Mouse (Mus musculus) adrenal gland (tissue): ENCODE results near the gene Grm4.

ENCODE experiments used
- intact Hi-C: fragments of 180-260 bp; cut with DNase I; formaldehyde crosslinking; loops from one replicate; pipeline ENCODE4 v1.15.1; 2025

Gene Grm4

DNA sequence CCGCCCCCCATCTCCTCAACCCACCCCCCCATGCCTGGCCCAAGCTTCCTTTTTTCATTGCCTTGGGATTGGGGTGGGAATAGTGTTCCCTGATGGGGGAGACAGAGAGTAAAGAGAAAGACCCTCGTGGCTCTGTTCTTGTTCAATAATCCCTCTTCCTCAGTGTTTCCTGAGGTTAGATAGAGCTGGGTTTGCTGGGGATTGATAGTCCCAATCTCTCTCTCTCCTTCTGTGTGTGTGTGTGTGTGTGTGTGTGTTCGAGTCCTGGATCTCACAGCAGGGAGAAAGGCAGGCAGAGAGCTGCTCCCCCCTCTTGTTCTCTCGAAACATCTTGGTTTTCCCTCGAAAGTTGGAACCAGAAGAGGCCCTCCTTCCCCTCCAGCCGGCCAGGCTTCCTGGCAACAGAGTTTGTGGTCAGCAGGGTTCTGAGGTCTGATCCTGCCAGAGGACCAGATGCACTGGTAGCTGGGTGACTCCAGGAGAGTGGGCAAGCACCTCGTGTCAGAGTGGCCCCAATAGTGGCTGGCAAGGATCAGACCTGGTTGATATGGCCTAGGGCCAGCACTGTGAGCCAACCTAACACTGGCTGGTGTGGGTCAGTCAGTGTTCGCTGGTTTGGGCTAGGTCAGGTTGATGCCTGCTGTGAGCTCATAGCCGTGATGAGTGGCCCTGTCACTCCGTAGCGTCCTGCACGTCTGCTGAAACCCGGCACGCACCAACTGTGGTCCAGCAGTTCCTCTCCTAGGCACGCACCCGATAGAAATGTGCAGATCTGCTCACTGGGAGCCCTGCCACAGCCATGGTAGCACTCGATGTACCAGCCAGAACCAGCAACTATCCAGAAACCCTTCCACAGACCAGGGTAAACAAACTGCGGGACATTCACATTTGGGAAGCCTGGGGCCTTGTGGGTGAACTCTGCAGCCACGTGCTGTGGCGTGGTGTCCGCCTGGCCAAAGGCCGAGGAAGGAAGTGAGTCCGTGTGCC, 31.3 kb upstream of the Grm4 start:
- intact Hi-C loops, result loop anchor here (5.0 kb wide), 1 partner anchor 80 kb away; no protein-coding TSS in a partner anchor

DNA sequence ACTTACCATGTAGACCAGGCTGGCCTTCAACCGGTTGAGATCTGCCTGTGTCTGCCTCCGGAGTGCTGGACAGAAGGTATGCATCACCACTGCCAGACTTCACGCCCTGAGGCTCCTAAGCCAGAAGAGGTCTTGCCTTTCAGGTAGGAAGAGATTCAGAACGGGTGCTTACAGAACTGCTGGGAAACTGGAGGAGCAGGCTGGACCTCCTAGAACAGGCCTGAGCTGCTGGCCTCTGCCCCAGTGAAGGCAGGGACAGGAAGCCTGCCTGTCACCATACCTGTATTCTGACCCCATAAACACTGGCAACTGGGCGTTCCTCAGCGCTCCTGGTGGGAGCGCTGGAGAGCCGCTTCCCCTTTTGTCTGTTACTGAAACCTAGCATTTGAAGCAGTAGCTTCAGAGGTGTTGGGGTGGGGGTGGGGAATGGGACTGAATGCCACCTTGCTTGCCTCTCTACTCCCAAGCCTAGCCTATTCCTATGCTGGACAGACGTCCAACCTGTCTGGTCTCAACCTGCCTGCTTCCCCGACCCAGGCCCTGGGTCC, 30.3 kb upstream of the Grm4 start:
- intact Hi-C loops, result loop anchor here (5.0 kb wide), 1 partner anchor 81 kb away; no protein-coding TSS in a partner anchor

DNA sequence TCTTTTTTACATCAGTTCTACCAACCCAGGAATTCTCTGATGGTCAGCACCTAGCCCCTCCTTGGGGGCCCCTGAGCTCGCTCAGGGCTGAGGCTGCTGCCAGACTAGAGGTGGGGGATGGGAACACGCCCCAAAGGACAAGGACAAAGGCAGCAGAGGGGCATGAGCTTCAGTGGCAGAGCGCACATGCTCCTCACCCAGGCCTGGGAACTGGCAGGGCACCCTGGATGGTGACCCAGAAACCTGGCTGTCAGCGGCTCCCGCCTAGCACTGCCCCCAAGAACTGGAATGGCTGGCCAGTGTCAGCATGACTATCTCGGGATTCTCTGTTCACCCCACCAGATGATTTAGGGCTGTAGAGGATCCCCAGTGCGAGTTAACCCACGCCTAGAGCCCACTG, 28.0 kb upstream of the Grm4 start:
- intact Hi-C loops, result no loop called here

DNA sequence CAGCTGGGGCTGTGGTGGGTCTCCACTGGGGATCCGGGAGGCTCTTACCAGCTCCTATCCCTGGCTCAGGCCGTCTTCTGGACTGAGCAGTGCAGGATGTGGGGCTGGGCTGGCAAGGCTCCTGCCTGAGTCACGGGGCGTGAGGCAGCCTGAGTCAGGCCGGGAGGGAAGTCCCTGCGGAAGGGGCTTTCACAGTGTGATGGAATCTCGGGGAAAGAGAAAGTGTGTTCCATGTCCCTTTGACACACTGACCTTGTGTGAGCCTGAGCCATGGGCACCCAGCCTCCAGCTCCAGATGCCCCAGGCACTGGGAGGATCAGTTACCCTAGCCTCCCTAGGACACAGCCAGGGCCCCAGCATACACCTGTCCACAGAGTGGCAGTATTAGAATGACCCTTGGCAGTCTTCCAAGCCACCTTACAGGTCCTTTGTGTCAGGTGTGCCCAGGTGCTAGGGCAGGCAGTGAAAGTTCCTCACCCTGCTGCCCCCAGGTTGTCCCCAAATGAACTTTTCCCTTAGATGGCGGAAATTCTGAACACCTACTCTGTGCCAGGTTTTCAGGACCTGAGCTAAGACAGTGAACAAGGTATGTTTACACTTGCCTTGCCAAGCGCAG, 26.2 kb upstream of the Grm4 start:
- intact Hi-C loops, result no loop called here

DNA sequence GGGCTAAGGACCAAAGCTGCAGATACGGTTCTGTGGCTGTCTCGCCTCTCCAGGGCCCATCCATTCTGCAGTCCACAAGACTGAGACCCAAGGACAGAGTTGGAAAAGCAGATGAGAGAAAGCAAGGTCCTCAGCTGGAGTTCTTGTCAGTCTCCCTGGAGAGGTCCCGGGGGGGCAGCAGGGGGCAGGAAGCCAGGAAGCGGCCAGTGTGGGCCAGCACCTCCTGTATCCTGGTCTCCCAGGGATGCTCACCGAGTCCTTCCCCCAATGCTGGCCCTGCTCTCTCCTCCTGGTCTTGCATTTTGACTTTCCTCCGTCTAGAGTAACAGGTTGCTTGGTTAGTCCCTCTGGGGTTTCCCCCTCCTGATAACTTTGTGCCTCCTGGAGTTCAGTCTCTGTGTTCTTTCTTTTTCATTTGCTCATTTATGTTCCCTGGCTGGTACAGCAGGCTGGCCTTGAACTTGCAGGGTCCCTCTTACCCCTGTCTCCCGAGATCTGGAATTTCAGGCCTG, 25.4 kb upstream of the Grm4 start:
- intact Hi-C loops, result no loop called here

DNA sequence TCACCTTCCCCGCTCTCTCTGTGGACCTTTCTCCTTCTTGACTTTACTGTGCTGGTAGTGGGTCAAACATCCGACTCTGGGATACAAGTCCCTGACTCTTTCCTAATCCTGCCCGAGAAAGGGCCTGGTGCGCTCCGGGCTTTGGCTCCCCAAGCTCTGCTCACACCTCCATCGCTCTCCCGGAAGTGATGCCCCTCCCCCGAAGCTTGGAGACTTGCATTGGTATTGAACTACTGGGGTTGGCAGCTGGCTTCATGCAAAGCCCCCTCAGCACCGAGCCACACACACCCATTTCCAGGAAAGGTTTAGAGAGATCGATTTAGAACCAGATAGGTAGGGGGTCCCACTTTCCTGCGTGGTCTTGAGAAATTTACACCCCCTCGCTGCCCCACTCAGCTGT, 24.8 kb upstream of the Grm4 start:
- intact Hi-C loops, result no loop called here

DNA sequence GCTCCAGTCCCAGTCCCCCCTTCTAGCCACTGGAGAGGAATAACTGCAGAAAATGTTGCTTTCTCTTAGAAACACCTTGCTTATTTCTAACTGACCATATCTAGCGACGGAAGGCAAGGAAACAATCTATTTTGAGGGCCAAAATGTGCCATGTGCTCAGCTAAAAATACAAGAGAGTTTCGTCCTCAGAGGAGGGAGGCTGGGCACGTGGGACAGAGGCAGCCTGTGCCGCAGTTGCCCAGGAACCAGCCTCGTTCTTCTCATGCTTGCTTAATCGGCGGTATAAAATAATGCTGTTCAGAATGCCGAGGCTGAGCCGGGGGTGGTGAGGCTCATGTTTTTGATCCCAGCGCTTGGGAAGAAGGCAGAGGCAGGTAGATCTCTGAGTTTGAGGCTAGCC, 23.3 kb upstream of the Grm4 start:
- intact Hi-C loops, result no loop called here

DNA sequence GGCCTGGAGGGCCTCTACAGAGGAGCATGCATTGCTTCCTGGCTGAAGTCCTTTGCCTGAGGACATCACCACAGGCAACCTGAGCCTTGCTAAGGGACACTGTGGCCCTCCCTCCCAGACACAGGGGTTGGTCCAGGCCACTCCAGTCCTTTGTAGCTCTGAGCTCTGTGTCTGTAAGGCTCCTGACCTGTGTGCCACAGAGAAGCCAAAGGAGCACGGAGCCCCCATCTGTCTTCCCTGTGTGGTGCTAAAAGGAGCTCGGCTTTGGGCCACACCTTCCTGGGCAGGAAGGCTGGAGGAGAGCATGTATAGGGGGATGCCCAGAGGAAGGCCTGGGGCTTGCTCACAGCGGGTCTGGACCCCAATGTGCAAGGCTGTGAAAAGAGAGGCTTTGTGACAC, 20.8 kb upstream of the Grm4 start:
- intact Hi-C loops, result no loop called here

DNA sequence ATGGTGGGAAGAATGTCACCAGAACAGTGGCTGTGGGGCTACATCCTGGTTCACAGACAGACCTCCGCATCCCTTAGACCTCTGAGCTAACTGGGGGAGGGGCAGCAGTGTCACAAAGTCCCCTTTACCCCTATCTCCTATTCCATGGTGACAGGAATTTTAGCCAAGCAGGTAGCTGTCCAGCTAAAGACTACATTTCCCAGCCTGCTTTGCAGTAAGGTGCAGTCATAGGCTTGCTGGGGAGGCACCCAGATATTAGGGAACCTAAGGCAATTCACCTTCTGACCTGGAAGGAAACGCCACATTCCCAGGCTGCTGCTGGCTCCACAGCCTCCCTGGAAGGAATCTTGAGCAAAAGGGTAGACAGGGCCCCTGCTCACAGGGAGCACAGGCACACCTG, 20.1 kb upstream of the Grm4 start:
- intact Hi-C loops, result no loop called here

DNA sequence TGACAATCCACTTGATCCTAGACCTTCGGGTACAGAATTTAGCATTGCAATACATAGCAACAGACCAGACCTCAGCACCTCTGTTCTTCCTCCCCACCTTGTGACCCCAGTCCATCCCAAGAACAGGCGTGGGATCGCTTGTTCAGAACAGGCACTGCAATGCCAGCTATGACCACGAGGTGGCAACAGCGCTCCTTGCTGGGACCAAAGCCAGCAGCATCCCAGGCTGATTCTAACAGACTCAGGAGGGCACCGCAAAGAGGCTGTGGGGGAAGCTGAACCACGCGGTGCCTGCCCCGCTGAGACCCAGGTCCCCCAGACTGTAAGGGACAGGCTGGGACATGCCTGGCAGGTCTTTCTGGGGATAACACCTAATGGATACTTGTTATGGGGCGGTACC, 13.5 kb upstream of the Grm4 start:
- intact Hi-C loops, result no loop called here

DNA sequence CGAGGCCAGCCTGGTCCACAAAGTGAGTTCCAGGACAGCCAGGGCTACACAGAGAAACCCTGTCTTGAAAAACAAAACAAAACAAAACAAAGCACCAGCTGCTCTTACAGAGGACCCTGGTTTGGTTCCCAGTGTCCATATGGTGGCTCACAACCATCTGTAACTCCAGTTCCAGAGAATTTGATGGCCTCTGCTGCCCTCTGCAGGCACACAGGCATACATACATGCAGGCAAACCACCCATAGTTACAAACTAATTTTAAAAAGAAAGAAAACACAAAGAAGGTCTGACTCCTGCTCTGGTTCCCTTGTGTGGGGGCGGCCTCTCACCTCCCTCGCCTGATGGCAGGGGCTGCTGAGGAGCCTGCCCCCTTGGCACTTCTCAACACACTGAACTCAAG, 12.2 kb upstream of the Grm4 start:
- intact Hi-C loops, result no loop called here

DNA sequence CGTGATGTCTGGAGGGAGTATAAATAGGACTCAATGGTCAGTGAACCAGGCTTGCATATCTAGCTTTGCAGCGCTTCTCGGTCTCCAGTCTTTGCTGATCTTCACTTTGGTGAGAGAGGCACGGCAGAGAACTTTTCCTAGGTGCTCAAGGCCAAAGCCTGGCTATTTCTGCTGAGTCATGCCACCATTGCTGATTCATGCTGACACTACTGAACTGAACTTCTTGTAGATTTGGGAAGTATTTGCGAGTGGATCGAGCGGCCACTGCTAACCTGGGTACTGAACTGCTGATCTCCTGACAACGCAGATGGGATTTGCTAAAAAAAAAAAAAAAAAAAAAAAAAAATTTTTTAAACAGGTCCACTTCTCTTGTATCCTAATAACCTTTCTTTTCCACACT, 10.9 kb upstream of the Grm4 start:
- intact Hi-C loops, result no loop called here

DNA sequence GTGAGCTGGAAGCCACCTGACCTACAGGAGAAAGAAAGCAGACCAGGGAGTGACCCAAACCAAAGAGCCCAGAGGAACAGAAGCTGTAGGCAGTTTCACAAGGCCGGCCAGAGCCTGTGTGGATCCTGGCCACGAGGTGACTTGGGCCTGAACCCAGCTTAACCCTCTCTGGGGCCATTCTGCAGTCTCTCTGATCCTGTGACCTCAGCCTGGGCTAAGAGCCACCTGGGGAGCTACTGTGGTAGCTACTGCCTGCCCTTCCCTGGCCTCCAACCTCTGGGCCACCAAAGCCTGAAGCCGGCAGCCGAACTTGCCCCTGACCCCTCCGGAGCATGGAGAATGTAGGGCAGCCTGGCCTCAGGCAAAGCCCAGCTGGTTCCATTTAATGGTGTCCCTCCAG, 7.6 kb upstream of the Grm4 start:
- intact Hi-C loops, result loop anchor here (10.0 kb wide), 1 partner anchor 494 kb away; no protein-coding TSS in a partner anchor

DNA sequence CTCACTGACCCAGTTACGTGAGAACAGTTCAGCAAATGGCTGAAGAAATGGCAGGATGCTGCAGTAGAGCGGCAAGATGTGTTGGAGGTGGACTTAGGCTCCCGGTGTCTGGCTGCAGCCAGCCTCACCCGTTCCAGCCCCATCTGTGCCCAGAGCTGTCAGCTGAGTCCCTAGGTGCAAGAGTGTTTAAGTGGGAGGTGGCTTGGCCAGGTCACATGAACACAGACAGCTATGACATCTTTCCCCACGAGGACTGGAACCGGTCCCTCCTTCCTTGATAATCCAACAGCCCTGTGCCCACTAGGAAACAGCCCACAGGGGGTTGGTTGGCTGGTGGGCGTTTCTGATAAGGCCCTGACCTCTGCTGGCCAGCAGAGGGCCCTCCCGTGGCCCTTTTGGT, 6.8 kb upstream of the Grm4 start:
- intact Hi-C loops, result loop anchor here (10.0 kb wide), 1 partner anchor 493 kb away; no protein-coding TSS in a partner anchor

DNA sequence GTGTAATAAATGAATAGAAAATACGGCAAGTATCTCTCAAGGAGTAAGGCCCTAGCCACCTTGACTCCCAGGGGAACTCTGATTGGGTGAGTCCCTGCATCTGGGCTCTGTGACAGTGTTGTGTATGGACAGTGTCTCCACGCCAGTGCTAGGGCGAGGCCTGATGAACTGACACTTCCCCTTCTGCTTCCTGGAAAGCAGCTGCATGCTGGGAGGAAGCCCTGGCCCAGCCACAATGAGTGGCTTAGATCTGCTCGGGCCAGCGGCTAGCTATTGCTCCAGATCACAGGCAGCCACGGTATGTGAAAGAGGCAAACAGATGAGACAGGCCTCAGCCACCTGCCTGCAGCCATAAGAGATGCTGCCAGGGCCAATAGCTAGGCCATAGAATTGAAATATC, 6.0 kb upstream of the Grm4 start:
- intact Hi-C loops, result loop anchor here (10.0 kb wide), 1 partner anchor 492 kb away; no protein-coding TSS in a partner anchor

DNA sequence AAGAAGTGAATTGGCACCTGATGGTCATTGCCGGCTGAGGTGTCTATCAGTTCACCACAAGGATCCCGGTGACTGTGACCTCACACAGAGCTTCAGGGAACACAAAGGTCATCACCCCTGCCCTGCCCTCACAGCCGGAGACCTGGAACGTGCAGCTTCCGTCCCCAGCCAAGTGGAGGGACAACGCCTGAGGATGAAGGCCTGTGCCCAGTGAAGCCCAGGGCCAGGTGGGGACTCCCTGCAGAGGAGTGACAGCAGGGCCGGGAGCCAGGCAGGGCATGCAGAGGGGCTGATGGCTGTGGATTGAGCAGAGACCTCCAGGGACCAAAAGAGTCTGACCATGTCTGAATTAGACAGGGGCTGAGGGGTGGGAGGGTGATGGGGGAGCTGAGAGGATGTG, 1.9 kb upstream of the Grm4 start:
- intact Hi-C loops, result loop anchor here (10.0 kb wide), 1 partner anchor 488 kb away; no protein-coding TSS in a partner anchor

DNA sequence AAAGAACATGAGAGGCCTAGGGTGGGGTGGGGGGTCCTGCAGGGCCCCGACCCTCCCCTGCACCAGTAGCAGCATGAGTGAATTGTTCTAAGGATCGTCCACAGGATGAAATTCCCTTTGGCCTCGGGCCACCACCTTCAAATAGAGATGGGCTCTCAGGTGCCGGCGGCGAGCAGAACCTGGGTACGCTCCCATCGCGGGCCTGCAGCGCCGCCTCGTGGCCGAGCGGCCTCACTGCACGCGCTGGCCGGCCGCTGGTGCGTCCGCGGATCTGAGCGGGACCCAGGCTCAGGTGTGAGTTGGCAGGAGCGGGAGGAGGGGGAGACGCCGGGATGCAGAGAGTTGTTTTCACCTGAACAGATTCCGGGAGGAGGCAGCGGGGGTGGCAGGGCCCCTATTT, 646 bp downstream of the Grm4 start:
- intact Hi-C loops, result loop anchor here (10.0 kb wide), 1 partner anchor 486 kb away; no protein-coding TSS in a partner anchor

DNA sequence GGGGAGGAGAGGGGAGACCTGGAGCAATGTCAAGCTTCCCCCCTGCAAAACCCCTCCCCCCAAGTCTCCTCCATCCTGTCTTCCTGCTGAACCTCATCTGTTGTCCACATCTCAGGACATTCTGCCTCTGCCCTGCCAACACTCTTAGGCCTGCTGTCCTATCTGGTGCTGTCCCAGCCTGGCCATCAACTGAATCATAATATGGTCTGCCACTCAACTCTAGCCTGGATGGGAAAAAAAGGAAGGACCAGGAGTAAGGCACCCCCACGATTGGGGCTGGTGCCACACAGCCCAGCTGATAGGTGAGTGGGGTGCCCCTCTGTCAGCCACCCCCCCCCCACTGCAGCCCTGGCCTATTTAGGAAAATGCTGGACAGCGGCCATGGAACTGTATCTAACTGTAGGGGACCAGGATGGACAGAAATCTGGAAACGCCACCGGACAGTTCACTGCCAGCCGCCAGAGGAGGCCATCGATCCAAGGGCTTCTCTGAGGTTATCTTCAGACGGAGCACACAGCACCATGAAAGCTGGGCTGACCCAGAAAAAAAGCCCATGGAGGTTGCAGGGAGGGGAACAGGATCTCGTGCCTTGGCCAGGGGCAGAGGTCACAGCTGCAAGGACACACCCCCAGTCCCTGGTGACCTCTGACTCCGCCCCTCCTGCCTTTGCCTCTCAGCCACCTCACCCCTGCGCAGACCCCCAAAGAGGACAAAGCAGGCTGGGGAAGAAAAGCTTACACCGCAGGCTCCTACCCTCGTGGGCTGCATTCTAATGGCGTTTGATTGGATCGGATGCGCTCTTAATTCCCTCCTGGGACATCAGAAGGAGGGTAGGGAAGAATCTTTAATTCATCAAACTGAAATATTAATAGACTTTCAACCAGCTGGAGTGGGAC, 2.3 kb downstream of the Grm4 start:
- intact Hi-C loops, result loop anchor here (5.0 to 10.0 kb wide), 2 partner anchors 307 to 384 kb away; partner anchors contain the start of gene Uqcc2

DNA sequence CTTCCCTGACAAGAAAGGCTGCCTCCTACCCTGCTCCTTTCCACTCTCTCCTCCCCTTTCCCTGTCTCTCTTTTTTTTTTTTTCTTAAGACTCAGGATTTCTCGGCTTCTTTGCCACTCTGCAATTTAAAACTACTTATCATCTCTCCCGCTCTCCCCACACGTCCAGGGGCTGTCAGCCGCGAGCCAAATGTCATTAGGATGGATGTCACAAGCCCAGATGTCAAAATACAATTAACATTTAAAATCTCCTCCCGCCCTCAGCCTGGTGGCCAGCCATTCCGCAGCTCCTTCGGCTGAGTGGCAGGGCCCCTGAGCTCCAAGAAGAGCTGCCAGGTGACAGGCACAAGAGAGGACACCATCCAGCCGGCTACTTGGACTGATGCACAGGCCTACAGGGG, 2.9 kb downstream of the Grm4 start:
- intact Hi-C loops, result loop anchor here (5.0 to 10.0 kb wide), 2 partner anchors 306 to 383 kb away; partner anchors contain the start of gene Uqcc2
